Mouse (Mus musculus) megakaryocyte-erythroid progenitor cell, adult 5-6 weeks (primary cell): ENCODE data around the gene Pnmal1. TPM values are rescaled to one million over a fixed set of nuclear protein-coding genes. Genes with fewer than 3 reads are reported as not detected.
A peak's percentile ranks its signal among the peaks of the same experiment; 100 is the strongest.
"Not testable (repeated sequence)": the region's sequence is repeated elsewhere in the genome, so short reads cannot be mapped to it uniquely, and the experiment has no call there.

Experiments
- ATAC-seq: replicated peaks from 2 replicates; pipeline ENCODE4 v1.8.0; 2016; ENCODE audit warnings: mild to moderate bottlenecking, inconsistent platforms; ENCODE audit not compliant: severe bottlenecking, poor library complexity, low FRiP score, low TSS enrichment
- total RNA-seq, 2 experiments: library from RNA; stranded (forward) in 1 of 2; stranded (reverse) in 1 of 2; fragments of 200-1000, 215-1000 nt in 1 of 2; fragments of >200 nt in 1 of 2; fragmentation: Nextera tagmentation in 1 of 2; gene quantifications; 2 replicates each; pipeline ENCODE4 v1.2.3; 2014 to 2017

Gene Pnmal1
- total RNA-seq, 2 experiments from 2014 or later: not detected

GRCm38 (mm10) chr7:16948923-16949458 is 10.5 kb upstream of the Pnmal1 start:
- no peak for ATAC-seq

GRCm38 (mm10) chr7:16949908-16950841 is 9.3 kb upstream of the Pnmal1 start:
- ATAC-seq: peak; percentile 72

- peak; percentile 88 for ATAC-seq
Observed at GRCm38 (mm10) chr7:16950861-16951635, 8.4 kb upstream of the Pnmal1 start.

- not testable (repeated sequence) for ATAC-seq
Observed at GRCm38 (mm10) chr7:16953776-16954175, 5.7 kb upstream of the Pnmal1 start.

- ATAC-seq: no peak
Observed at GRCm38 (mm10) chr7:16955712-16956111, 3.8 kb upstream of the Pnmal1 start.

- no peak for ATAC-seq
Observed at GRCm38 (mm10) chr7:16956410-16957265, 2.8 kb upstream of the Pnmal1 start.

GRCm38 (mm10) chr7:16961678-16962077 is 2.2 kb downstream of the Pnmal1 start:
- ATAC-seq: no peak

- ATAC-seq: no peak
Observed at GRCm38 (mm10) chr7:16968414-16968813, 8.9 kb downstream of the Pnmal1 start.

GRCm38 (mm10) chr7:16971160-16971559 is 11.7 kb downstream of the Pnmal1 start:
- no peak for ATAC-seq

GRCm38 (mm10) chr7:16974018-16974417 is 14.5 kb downstream of the Pnmal1 start:
- no peak for ATAC-seq

- ATAC-seq: no peak
Observed at GRCm38 (mm10) chr7:16976298-16976697, 16.8 kb downstream of the Pnmal1 start.

- no peak for ATAC-seq
Observed at GRCm38 (mm10) chr7:16978173-16978572, 18.7 kb downstream of the Pnmal1 start.

GRCm38 (mm10) chr7:16978593-16978992 is 19.1 kb downstream of the Pnmal1 start:
- no peak for ATAC-seq

- peak; percentile 57 for ATAC-seq
Observed at GRCm38 (mm10) chr7:16980348-16980747, 20.9 kb downstream of the Pnmal1 start.

- ATAC-seq: 0 out of 2 replicates have a peak, but pooled peaks have one; percentile 7
Observed at GRCm38 (mm10) chr7:16982859-16983568, 23.5 kb downstream of the Pnmal1 start, which contains the start of gene Gm42372. Gene Gm42372, plus strand, starts transcription at chr7:16983086.

GRCm38 (mm10) chr7:16987541-16988149 is 28.2 kb downstream of the Pnmal1 start:
- ATAC-seq: no peak

GRCm38 (mm10) chr7:16988405-16988804 is 28.9 kb downstream of the Pnmal1 start:
- no peak for ATAC-seq
